Mouse (Mus musculus): ENCODE data around the gene Snrpa. TPM values are rescaled to one million over a fixed set of nuclear protein-coding genes. Genes with fewer than 3 reads are reported as not detected.
A peak's percentile ranks its signal among the peaks of the same experiment; 100 is the strongest.

Gene Snrpa
- total RNA-seq, 2 experiments from 2014 or later, result 85.1 to 86.5 TPM

GRCm38 (mm10) chr7:27198355-27198754, 2.3 kb upstream of the Snrpa start:
- no peak overlapping the region for H3K27ac ChIP-seq
- intact Hi-C loops (cut with DNase I), result no loop called here
- TF ChIP-seq CTCF (IDR thresholded peaks at IDR 0.05), result no peak
- H3K4me3 ChIP-seq, result no peak overlapping the region
- DNase-seq (ENCODE audit: extremely low spot score in 1 of 2, low spot score in 2 of 2), result no peak

GRCm38 (mm10) chr7:27197634-27198033, 1.6 kb upstream of the Snrpa start:
- intact Hi-C loops (cut with DNase I), result no loop called here
- TF ChIP-seq CTCF (IDR thresholded peaks at IDR 0.05), result no peak
- Histone ChIP-seq H3K27ac (no peak overlapping the region), H3K4me3 (no peak overlapping the region)
- DNase-seq (ENCODE audit: extremely low spot score in 1 of 2, low spot score in 2 of 2), result no peak

GRCm38 (mm10) chr7:27197136-27197535, 1.1 kb upstream of the Snrpa start:
- no peak for TF ChIP-seq CTCF (IDR thresholded peaks at IDR 0.05)
- Histone ChIP-seq H3K4me3 (no peak overlapping the region), H3K27ac (no peak overlapping the region)
- intact Hi-C loops (cut with DNase I), result no loop called here
- DNase-seq (ENCODE audit: extremely low spot score in 1 of 2, low spot score in 2 of 2), result no peak

- TF ChIP-seq CTCF (IDR thresholded peaks at IDR 0.05), result no peak
- intact Hi-C loops (cut with DNase I), result loop anchor here (2.0 kb wide), 3 partner anchors 13 to 33 kb away; partner anchors contain the start of genes Egln2, Gm21983 and Mia
- H3K4me3 ChIP-seq, result no peak overlapping the region
- DNase-seq (ENCODE audit: extremely low spot score in 1 of 2, low spot score in 2 of 2), result no peak
- no peak overlapping the region for H3K27ac ChIP-seq
Observed at GRCm38 (mm10) chr7:27193731-27194130, 2.3 kb downstream of the Snrpa start.

- Histone ChIP-seq H3K27ac (no peak overlapping the region), H3K4me3 (no peak overlapping the region)
- no peak for TF ChIP-seq CTCF (IDR thresholded peaks at IDR 0.05)
- intact Hi-C loops (cut with DNase I), result no loop called here
- DNase-seq (ENCODE audit: extremely low spot score in 1 of 2, low spot score in 2 of 2), result no peak
Observed at GRCm38 (mm10) chr7:27192434-27192833, 3.6 kb downstream of the Snrpa start.

- TF ChIP-seq CTCF (IDR thresholded peaks at IDR 0.05), result peak; percentile 29; the same call in 1 of the 2 replicates
- intact Hi-C loops (cut with DNase I), result no loop called here
- no peak for DNase-seq (ENCODE audit: extremely low spot score in 1 of 2, low spot score in 2 of 2)
- no peak overlapping the region for H3K4me3 ChIP-seq
- H3K27ac ChIP-seq, result no peak overlapping the region
Observed at GRCm38 (mm10) chr7:27189271-27189931, 6.7 kb downstream of the Snrpa start.

GRCm38 (mm10) chr7:27185986-27186385, 10.1 kb downstream of the Snrpa start:
- no peak for TF ChIP-seq CTCF (IDR thresholded peaks at IDR 0.05)
- intact Hi-C loops (cut with DNase I), result no loop called here
- Histone ChIP-seq H3K27ac (no peak overlapping the region), H3K4me3 (no peak overlapping the region)
- DNase-seq (ENCODE audit: extremely low spot score in 1 of 2, low spot score in 2 of 2), result no peak

GRCm38 (mm10) chr7:27184964-27185363, 11.1 kb downstream of the Snrpa start:
- Histone ChIP-seq H3K27ac (no peak overlapping the region), H3K4me3 (no peak overlapping the region)
- peak; percentile 55 for TF ChIP-seq CTCF (IDR thresholded peaks at IDR 0.05)
- no peak for DNase-seq (ENCODE audit: extremely low spot score in 1 of 2, low spot score in 2 of 2)
- intact Hi-C loops (cut with DNase I), result no loop called here

GRCm38 (mm10) chr7:27182498-27182897, 13.6 kb downstream of the Snrpa start:
- DNase-seq (ENCODE audit: extremely low spot score in 1 of 2, low spot score in 2 of 2), result no peak
- intact Hi-C loops (cut with DNase I), result no loop called here
- TF ChIP-seq CTCF (IDR thresholded peaks at IDR 0.05), result no peak
- Histone ChIP-seq H3K4me3 (no peak overlapping the region), H3K27ac (no peak overlapping the region)

- TF ChIP-seq CTCF (IDR thresholded peaks at IDR 0.05), result no peak
- Histone ChIP-seq H3K4me3 (no peak within 1 kb of the TSS), H3K27ac (no peak within 1 kb of the TSS)
- intact Hi-C loops (cut with DNase I), result loop anchor here (2.0 kb wide), 1 partner anchor 14 kb away; the partner anchor contains the start of gene BC024978
- DNase-seq (ENCODE audit: extremely low spot score in 1 of 2, low spot score in 2 of 2), result no peak
Observed at GRCm38 (mm10) chr7:27180837-27181695, 15.0 kb downstream of the Snrpa start, which contains the start of the genes Gm21983 and Mia. Gene Gm21983 (minus strand): TSS chr7:27181086. Gene Mia (minus strand): TSS chr7:27181157.

- intact Hi-C loops (cut with DNase I), result loop anchor here (2.0 kb wide), 1 partner anchor 15 kb away; the partner anchor contains the start of gene BC024978
- DNase-seq (ENCODE audit: extremely low spot score in 1 of 2, low spot score in 2 of 2), result no peak
- TF ChIP-seq CTCF (IDR thresholded peaks at IDR 0.05), result no peak
- Histone ChIP-seq H3K4me3 (no peak overlapping the region), H3K27ac (no peak overlapping the region)
Observed at GRCm38 (mm10) chr7:27180036-27180435, 16.0 kb downstream of the Snrpa start.

Data from left cerebral cortex, adult 2 months (tissue).